ENCODE assay signal across 15 mouse cellular contexts in genomic region chr13:107502261-107502660, GRCm38 (mm10).
"Had no signal": no experiment of that assay in that cellular context is flagged by ENCODE, and none has a peak within 500 bp of the region (broad histone marks: within the 10 kb centered on the region; RNA-seq: fewer than 3 reads in every experiment).

No protein-coding gene starts in this region.

- H3K4me2 ChIP-seq: intestine, embryonic 15.5 days; liver, embryonic 11.5 days; liver, embryonic 15.5 days; midbrain, embryonic 12.5 days; stomach, embryonic 15.5 days had no signal

- H3K36me3 ChIP-seq: intestine, embryonic 15.5 days; limb, embryonic 10.5 days; liver, embryonic 15.5 days; midbrain, embryonic 12.5 days; stomach, embryonic 15.5 days had no signal

- H3K4me1 ChIP-seq: intestine, embryonic 15.5 days; liver, embryonic 15.5 days; stomach, embryonic 15.5 days had no signal

- H3K27me3 ChIP-seq: intestine, embryonic 15.5 days; liver, embryonic 15.5 days; stomach, embryonic 15.5 days had no signal

- DNase-seq: kidney, adult 18-20 months; kidney, postnatal 25 days; lung, adult 2 months; lung, postnatal 36 days; thymus, adult 2 months; thymus, postnatal 25 days had no signal

- ATAC-seq: intestine, embryonic 15.5 days; lung, postnatal 0 days had no signal

- H3K9ac ChIP-seq: intestine, embryonic 15.5 days; liver, embryonic 15.5 days; midbrain, embryonic 12.5 days; stomach, embryonic 15.5 days had no signal

- H3K9me3 ChIP-seq: intestine, embryonic 15.5 days; limb, embryonic 10.5 days; liver, embryonic 15.5 days; midbrain, embryonic 12.5 days; stomach, embryonic 15.5 days had no signal

- H3K27ac ChIP-seq: intestine, embryonic 15.5 days; left cerebral cortex, adult 2 months; limb, embryonic 10.5 days; liver, embryonic 15.5 days; midbrain, embryonic 12.5 days; stomach, embryonic 15.5 days had no signal

- H3K4me3 ChIP-seq: intestine, embryonic 15.5 days; left cerebral cortex, adult 2 months; limb, embryonic 10.5 days; liver, embryonic 15.5 days; midbrain, embryonic 12.5 days; myocyte; stomach, embryonic 15.5 days had no signal
